Mouse (Mus musculus) kidney, postnatal 36 days (tissue): ENCODE measurements around the gene Ikbip.

Experiments used
- DNase-seq, 2 experiments: peaks; one replicate each; pipeline ENCODE4 v3.0.0; 2021 to 2022; ENCODE audit warnings: mixed read lengths in 2 of 2

Ikbip gene

GRCm38 (mm10) chr10:91122646-91123045 is 39.9 kb downstream of the Ikbip start:
- DNase-seq = no peak

DNA sequence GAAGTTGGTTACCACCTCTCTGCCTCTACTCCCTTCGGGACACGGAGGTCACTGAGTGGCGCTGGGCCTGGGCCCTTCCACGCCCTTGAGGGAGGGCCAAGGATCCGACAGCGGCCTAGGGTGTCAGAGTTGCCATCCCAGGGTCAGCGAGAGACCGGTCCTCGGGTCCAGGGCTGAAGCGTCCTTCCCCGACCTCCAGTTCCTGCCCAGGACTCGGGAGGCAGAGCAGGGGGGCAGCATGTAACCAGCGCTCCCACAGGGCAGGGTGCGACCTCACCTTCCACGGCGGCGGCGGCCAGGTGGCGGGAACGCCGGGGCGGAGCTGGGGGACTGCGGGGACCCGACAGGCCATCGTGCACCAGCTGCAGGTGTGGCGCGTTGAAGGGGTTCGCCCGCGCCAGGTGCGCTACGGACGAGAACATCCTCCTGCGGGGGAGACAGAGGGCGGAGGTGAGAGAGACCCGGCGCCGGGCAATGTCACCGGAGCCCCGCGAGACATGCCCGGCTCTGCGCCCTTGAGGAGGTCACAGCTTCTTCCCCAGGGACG is 40.6 kb downstream of the Ikbip start:
- DNase-seq = peak; percentile 49 to 72

DNA sequence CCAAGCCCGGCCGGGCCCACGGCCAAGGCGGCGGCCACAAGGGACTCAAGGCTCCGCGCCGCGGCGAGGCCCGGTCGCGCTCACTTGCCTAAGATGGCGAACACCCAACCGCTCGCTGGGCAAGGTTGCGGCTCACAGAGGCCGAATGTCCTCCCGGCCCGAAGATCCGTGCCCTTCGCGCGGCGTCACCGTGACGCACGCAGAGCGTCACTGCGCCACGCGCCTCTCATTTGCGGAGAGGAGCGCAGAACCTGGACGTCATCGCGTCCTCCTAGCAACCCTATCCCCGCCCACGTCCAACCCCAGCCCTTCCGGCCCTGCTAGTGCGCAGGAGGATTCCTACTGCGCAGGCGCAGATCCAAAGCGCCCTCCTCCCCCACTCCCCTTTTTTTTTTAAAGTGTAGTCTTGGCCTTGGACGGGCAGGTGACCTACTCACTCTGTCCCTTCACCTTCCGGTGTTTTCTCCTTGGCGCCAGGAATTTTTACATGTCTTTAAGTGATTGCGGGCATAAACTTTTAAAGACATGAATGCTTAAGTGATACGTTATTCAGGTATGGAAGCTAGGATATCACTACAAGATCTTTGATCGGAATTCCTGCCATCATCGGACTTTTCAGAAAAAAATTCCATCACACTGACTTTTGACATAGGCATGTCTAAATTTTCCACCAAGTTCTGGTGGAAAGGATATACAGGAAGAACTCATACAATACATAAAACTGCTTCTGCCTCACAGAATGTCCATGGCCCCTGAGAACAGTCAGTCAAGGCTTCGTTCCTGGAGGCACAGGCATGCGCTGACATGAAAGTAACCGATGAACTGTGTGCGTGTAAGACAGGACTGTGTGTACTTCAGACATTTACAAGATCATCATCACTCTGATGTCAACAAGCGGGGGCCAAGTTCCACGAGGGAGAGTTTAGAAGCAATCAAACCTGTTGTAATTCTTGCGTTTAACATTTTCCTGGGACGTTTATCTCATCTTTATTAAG is 41.4 kb downstream of the Ikbip start, which contains the start of gene Slc25a3:
TSS of gene Slc25a3 (minus strand) at position 232 of the 995 bp plus-strand sequence.
- peak; percentile 99 for DNase-seq

GRCm38 (mm10) chr10:91126618-91127355 is 44.0 kb downstream of the Ikbip start:
- DNase-seq = peak; percentile 53 to 62

DNA sequence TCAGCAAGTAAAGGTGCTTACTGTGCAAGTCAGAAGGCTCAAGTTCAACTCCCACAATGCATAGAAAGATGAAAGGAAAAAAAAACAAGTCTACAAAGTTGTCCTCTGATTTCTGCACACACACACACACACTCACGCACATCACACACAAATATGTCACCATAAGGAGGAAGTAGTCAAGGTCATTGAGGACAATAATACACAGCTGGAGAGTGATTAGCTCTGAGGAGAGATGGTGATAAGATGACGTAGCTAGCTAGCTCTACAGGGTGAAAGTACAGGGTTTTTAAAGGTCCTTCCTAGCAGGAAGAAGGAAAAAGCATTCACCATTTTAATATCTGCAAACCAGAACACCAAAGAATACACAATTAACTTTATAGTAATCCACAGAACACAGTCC is 44.7 kb downstream of the Ikbip start:
- no peak for DNase-seq

GRCm38 (mm10) chr10:91128551-91129160 is 45.9 kb downstream of the Ikbip start:
- peak; percentile 65 to 78 for DNase-seq

DNA sequence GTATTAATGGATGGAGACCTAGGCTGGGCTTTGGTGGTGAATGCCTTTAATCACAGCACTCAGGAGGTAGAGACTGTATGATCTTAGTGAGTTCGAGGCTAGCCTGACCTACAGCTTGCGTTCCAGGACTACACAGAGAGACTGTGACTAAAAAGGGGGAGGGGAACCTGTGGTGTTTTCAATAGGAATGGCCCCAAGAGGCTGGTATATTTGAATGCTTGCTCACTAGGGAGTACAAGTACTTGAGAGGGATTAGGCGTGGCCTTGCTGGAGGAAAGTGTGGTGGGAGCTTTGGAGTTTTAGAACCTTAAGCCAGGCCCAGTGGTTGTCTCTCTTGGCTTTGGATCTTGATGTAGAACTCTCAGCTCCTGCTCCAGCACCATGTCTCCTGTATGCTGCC is 48.1 kb downstream of the Ikbip start:
- DNase-seq = no peak

GRCm38 (mm10) chr10:91131565-91131964 is 48.8 kb downstream of the Ikbip start:
- DNase-seq = no peak

DNA sequence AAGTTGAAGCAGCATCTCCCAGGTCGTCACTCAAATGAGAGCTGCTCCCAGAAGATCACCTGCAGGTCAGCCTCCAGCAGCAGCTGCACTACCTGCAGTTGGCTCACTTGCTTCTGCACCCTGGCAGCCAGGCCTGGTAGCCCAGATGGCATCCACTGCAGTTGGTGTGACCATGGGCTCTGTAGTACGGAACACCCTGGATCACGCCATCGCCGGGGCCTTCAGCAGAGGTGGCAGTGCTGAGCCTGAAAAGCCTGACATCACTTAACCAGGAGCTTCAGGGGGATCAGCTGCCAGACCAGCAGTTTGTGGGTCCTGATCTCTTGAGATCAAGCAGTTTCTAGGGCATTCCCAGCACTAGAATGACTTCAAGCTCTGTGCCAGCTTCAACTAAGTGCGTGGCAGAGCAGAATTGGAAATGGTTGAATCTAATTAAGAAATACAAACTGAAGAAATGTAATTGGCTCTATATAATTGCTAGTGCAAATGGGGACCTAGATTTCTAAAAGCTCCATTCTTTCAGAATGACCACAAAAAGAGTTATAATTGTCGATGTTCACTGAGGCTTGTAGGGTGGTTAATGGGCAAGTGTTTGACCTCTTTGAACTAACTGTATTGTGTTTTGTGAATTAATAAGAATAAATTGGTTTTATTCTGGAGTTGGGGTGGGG is 52.7 kb downstream of the Ikbip start:
- no peak for DNase-seq

DNA sequence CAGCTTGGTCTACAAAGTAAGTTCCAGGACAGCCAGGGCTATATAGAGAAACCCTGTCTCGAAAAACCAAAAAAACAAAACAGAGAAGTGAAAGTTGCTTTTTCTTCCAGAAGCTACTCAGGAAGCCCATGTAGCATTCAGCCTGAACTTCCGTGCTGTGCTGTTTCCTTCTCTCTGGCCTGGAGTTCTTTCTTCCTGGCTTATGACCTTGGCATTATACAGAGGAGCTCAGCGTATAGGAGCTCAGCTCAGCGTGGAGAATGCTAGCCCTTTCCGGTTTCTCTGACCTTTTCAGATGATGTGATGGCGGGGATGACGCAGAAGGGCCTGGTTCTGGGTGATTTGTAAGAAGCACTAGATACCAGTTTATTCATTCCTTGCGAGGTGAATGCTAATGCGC is 54.7 kb downstream of the Ikbip start:
- DNase-seq = no peak

DNA sequence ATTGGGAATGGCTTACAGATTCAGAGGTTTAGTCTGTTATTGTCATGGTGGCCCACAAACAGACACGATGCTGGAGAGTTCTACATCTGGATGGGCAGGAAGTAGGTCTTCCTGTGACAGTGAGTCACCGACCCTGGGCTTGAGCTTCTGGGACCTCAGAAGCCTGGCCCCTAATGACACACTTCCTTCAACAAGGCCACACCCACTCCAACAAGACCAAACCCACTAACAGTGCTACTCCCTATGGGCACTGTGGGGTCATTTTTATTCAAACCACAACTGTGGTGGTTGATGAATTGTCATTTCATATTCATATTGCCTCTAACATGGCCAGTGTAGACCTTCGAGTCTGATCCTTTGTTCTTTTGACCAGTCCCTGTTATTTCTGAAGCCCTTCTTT is 55.6 kb downstream of the Ikbip start:
- no peak for DNase-seq

- no peak for DNase-seq
Measured at GRCm38 (mm10) chr10:91139148-91139766, 56.5 kb downstream of the Ikbip start.

- peak in 1 of 2 experiments; percentile 42 for DNase-seq
Measured at GRCm38 (mm10) chr10:91141564-91141963, 58.8 kb downstream of the Ikbip start.

GRCm38 (mm10) chr10:91142654-91143191 is 60.0 kb downstream of the Ikbip start:
- DNase-seq = no peak

- no peak for DNase-seq
Measured at GRCm38 (mm10) chr10:91143313-91144230, 60.8 kb downstream of the Ikbip start.

- DNase-seq = no peak
Measured at GRCm38 (mm10) chr10:91145413-91145812, 62.7 kb downstream of the Ikbip start.
